Mouse (Mus musculus) liver, embryonic 14.5 days (tissue): ENCODE data around the gene Ubox5. TPM values are rescaled to one million over a fixed set of nuclear protein-coding genes. Genes with fewer than 3 reads are reported as not detected.
A peak's percentile ranks its signal among the peaks of the same experiment; 100 is the strongest.

ENCODE experiments used
- ATAC-seq: fragments of 200-750 bp; cut with Nextera tagmentation; 2 replicates; pipeline ENCODE4 v1.8.0; 2017; ENCODE audit warnings: moderate number of reproducible peaks, mild to moderate bottlenecking, moderate library complexity; ENCODE audit not compliant: insufficient read depth
- DNase-seq, 3 experiments: peaks; one replicate each; pipeline ENCODE4 v3.0.0-alpha.2; 2012 to 2013; ENCODE audit warnings: low read depth in 3 of 3, low spot score in 3 of 3
- H3K27ac ChIP-seq: fragments of 300-500 bp; sonication (generic); 2 replicates; pipeline ENCODE4 v1.5.1; 2014; ENCODE audit warnings: moderate library complexity, mild to moderate bottlenecking, control low read depth, inconsistent platforms
- H3K27me3 ChIP-seq: fragments of 300-500 bp; sonication (generic); 2 replicates; pipeline ENCODE4 v1.6.1; 2014; ENCODE audit warnings: mild to moderate bottlenecking, low read length, moderate library complexity; ENCODE audit not compliant: control insufficient read depth, insufficient read depth
- H3K36me3 ChIP-seq: fragments of 300-500 bp; sonication (generic); replicated peaks from 2 replicates; pipeline ENCODE4 v1.6.1; 2014; ENCODE audit warnings: low read depth; ENCODE audit not compliant: control insufficient read depth, insufficient read depth
- H3K4me1 ChIP-seq, 2 experiments: fragments of 200-500 bp in 1 of 2; fragments of 300-500 bp in 1 of 2; sonication (generic) in 1 of 2; replicated peaks; 2 replicates each; pipeline ENCODE4 v1.6.1; 2012 to 2014; ENCODE audit warnings: antibody characterized with exemption in 1 of 2, inconsistent platforms in 1 of 2, low read length in 1 of 2; ENCODE audit not compliant: control insufficient read depth in 2 of 2, insufficient read depth in 2 of 2
- H3K4me2 ChIP-seq: fragments of 300-500 bp; sonication (generic); 2 replicates; pipeline ENCODE4 v1.6.1; 2014; ENCODE audit warnings: low read depth, mild to moderate bottlenecking, control low read depth, moderate library complexity
- H3K4me3 ChIP-seq, 2 experiments: fragments of 200-500 bp in 1 of 2; fragments of 300-500 bp in 1 of 2; sonication (generic) in 1 of 2; 2 replicates each; pipeline ENCODE4 v1.5.1; 2012 to 2014; ENCODE audit warnings: low read depth in 2 of 2, low read length in 2 of 2, mild to moderate bottlenecking in 2 of 2, control low read depth in 1 of 2, inconsistent platforms in 1 of 2, moderate library complexity in 1 of 2; ENCODE audit not compliant: insufficient read depth in 1 of 2
- H3K9ac ChIP-seq: fragments of 300-500 bp; sonication (generic); replicated peaks from 2 replicates; pipeline ENCODE4 v1.6.1; 2014; ENCODE audit warnings: mild to moderate bottlenecking, control low read depth, moderate library complexity
- H3K9me3 ChIP-seq: fragments of 300-500 bp; sonication (generic); 2 replicates; pipeline ENCODE4 v1.6.1; 2016; ENCODE audit warnings: low read length, mixed read lengths; ENCODE audit not compliant: control insufficient read depth
- CTCF ChIP-seq: IDR thresholded peaks from 2 replicates; pipeline ENCODE4 v1.5.1; 2016; ENCODE audit warnings: antibody characterized with exemption, low read depth, control low read depth
- EP300 ChIP-seq: IDR thresholded peaks from 2 replicates; pipeline ENCODE4 v1.6.1; 2016; ENCODE audit warnings: antibody characterized with exemption, low read depth
- WGBS: fragments of 180-500 bp; shearing (Covaris S2); extraction: QIAGEN DNeasy Blood & Tissue Kit; methylation state at CpG from one replicate; pipeline ENCODE4 v1.1.7; 2014; ENCODE audit not compliant: insufficient replicate concordance; 5-methylcytosine and 5-hydroxymethylcytosine counted together
- polyA plus RNA-seq, 2 experiments: library from polyadenylated mRNA; depleted of rRNA in 1 of 2; stranded (reverse) in 1 of 2; unstranded in 1 of 2; fragments of >200 nt; fragmentation: Nextera tagmentation in 1 of 2; extraction: Ambion mirVana in 1 of 2; gene quantifications; 2 replicates each; pipeline versions ENCODE4 v1.2.1 to v1.2.3; 2012 to 2014

Gene Ubox5
- polyA plus RNA-seq, 2 experiments = 3.4 to 5.4 TPM

- H3K36me3 ChIP-seq = no peaks in the 10 kb centered on the region
- no peak within 1 kb of the TSS for H3K9ac ChIP-seq
- H3K4me3 ChIP-seq = 0 out of 4 replicates have a peak within 1 kb of the TSS, but pooled peaks of 1 of the 2 experiments have one; percentile 18
- ATAC-seq (no peak), DNase-seq (no peak)
- no peaks in the 10 kb centered on the region for H3K9me3 ChIP-seq
- peaks cover 0 to 2% of the 10 kb centered on the region in 2 experiments; a peak in 1 of 4 replicates for H3K4me1 ChIP-seq
- WGBS = 56% methylated on average over 9 of the region's 9 CpGs
- TF ChIP-seq CTCF (no peak), EP300 (no peak)
- H3K27me3 ChIP-seq = peaks cover 59% of the 10 kb centered on the region
- H3K4me2 ChIP-seq = peak within 1 kb of the TSS; percentile 29
- no peak within 1 kb of the TSS for H3K27ac ChIP-seq
These were observed 54.0 kb downstream of the Ubox5 start, which contains the start of gene Oxt for GRCm38 (mm10) chr2:130575873-130576272. Gene Oxt (plus strand): TSS chr2:130576173.

GRCm38 (mm10) chr2:130574960-130575359 is 54.9 kb downstream of the Ubox5 start:
- Histone ChIP-seq H3K27ac (no peak overlapping the region), H3K4me2 (no peak overlapping the region), H3K27me3 (peaks cover 50% of the 10 kb centered on the region), H3K9me3 (no peaks in the 10 kb centered on the region), H3K36me3 (no peaks in the 10 kb centered on the region), H3K9ac (no peak overlapping the region), H3K4me3 (no peak overlapping the region), H3K4me1 (peaks cover 0 to 2% of the 10 kb centered on the region in 2 experiments; a peak in 1 of 4 replicates)
- no peak for ATAC-seq
- TF ChIP-seq CTCF (peak; percentile 36), EP300 (no peak)
- DNase-seq = no peak
- 63% methylated on average over 5 of the region's 5 CpGs for WGBS

DNA sequence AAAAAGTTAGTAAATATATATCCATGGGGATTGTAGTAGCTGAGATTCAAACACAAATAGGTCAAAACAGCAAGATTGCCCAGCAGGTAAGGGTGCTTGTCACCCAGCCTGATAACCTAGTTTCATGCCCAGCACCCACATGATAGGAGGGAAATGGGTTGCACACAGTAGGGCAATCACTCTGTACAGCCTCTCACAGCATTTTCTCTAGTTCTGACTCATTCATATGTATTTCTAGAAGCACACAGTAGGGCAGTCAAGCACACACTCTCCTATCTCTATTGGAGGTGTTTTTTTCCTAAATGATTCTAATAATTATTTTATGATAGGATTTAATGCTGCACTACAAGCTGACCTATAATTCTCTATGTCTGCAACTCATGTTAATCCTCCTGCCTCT is 59.9 kb downstream of the Ubox5 start:
- no peak for DNase-seq
- Histone ChIP-seq H3K9ac (no peak overlapping the region), H3K4me3 (no peak overlapping the region), H3K36me3 (peaks cover 3% of the 10 kb centered on the region; the same call in 1 of the 2 replicates), H3K27me3 (no peaks in the 10 kb centered on the region; the same call in 1 of the 2 replicates), H3K4me2 (no peak overlapping the region), H3K27ac (no peak overlapping the region), H3K9me3 (no peaks in the 10 kb centered on the region), H3K4me1 (no peaks in the 10 kb centered on the region; a peak in 1 of 4 replicates)
- no peak for ATAC-seq
- TF ChIP-seq EP300 (no peak), CTCF (no peak)

GRCm38 (mm10) chr2:130568921-130569320 is 60.9 kb downstream of the Ubox5 start:
- ATAC-seq (no peak), DNase-seq (no peak)
- 75% methylated on average over 4 of the region's 4 CpGs for WGBS

DNA sequence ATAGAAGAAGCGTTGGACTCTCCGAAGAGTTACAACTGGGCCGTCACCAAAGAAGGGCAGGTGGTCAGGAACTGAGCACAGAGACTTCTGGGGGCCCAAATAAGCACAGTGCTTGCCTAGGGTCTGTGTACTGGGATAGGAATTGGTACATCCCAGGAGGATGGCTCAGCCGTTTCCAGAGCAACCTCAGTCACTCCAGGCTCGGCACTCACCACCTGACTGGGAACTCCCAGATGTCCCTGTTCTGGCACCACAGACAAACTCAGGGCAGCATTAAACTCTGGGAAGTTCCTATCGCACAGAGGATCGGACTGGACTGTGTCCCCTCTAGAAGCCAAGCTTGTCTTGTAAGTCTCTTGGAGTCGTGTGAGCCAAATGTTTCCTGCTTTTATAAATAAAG is 64.9 kb downstream of the Ubox5 start:
- TF ChIP-seq EP300 (no peak), CTCF (no peak)
- WGBS = 79% methylated on average over 8 of the region's 8 CpGs
- no peak overlapping the region; a peak in 1 of 4 replicates for H3K4me3 ChIP-seq

More at GRCm38 (mm10) chr2:130568921-130569320, 60.9 kb downstream of the Ubox5 start:
- Histone ChIP-seq H3K4me2 (no peak overlapping the region), H3K27me3 (no peaks in the 10 kb centered on the region; the same call in 1 of the 2 replicates), H3K9me3 (no peaks in the 10 kb centered on the region), H3K9ac (no peak overlapping the region), H3K27ac (no peak overlapping the region), H3K36me3 (peaks cover 3% of the 10 kb centered on the region; the same call in 1 of the 2 replicates), H3K4me3 (no peak overlapping the region), H3K4me1 (peaks cover 0 to 4% of the 10 kb centered on the region in 2 experiments; a peak in 2 of 4 replicates)
- TF ChIP-seq EP300 = no peak
- no peak for TF ChIP-seq CTCF

More for the DNA sequence above, 64.9 kb downstream of the Ubox5 start:
- Histone ChIP-seq H3K4me2 (peak overlapping the region; percentile 82), H3K9ac (no peak overlapping the region; the same call in 1 of the 2 replicates), H3K27ac (no peak overlapping the region), H3K36me3 (peaks cover 3% of the 10 kb centered on the region; the same call in 1 of the 2 replicates), H3K27me3 (no peaks in the 10 kb centered on the region), H3K4me1 (peaks cover 3 to 11% of the 10 kb centered on the region in 2 experiments; a peak in 3 of 4 replicates), H3K9me3 (no peaks in the 10 kb centered on the region)
- no peak for ATAC-seq
- no peak for DNase-seq
